Mouse (Mus musculus): ENCODE results near the gene Mfsd6.

Gene Mfsd6

DNA sequence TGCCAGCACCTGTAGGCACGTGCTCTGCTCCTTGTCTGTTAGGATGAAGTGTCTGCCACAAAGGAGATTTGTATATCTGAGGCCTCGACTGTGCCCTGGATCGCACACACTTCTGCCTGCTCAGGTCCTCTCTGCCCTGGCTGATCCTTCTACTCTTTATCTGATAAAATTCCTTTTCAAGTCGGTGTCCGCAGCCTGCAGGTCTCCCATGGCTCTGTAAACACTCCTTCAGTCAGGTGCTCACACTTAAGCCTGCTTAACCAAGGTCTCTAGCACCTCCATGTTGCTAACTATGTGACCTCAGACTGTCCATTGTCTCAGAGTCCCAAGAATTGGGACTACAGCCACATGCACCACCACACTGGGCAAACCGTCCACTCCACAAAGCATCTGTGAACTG, 87.0 kb downstream of the Mfsd6 start:
- no peak for DNase-seq (ENCODE audit: low read depth, low spot score)

DNA sequence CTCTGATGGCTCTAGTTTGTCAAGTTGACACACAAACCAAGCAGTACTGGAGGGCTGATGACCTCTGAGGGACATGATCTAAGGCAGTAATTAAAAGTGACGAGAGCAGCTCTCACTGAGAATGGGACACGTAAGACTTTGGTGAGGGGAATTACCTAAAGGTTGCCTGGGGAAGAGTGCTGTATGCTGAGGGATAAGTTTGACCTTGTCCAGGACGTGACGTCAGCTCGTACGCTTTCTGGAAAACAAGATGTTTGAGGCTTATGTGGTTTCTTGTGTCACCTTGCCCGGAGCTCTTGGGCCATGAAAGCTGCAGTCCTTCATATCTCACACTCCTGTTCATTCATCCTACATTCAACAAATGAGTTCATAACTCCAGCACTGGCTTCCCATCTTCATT, 88.2 kb downstream of the Mfsd6 start:
- DNase-seq (ENCODE audit: low read depth, low spot score) = no peak

DNA sequence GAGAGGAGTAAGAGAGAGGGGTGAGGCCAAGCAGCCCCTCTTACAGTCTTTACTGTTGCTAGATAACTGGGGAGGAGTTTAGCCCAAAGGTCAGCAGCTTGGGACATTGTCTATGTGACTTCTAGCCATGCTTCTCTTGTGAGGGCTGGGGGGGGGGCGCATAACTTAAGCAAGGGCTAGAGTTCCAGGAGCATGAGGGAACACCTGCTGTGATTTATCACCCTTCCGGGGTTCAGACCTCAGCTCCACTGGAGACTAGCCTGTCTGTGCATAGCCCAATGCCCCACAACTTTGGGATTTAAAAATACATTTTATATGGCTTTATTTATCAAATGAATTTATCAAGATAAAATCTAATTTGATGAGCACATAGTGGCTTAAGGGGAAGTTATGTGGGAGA, 89.2 kb downstream of the Mfsd6 start:
- no peak for DNase-seq (ENCODE audit: low read depth, low spot score)

DNA sequence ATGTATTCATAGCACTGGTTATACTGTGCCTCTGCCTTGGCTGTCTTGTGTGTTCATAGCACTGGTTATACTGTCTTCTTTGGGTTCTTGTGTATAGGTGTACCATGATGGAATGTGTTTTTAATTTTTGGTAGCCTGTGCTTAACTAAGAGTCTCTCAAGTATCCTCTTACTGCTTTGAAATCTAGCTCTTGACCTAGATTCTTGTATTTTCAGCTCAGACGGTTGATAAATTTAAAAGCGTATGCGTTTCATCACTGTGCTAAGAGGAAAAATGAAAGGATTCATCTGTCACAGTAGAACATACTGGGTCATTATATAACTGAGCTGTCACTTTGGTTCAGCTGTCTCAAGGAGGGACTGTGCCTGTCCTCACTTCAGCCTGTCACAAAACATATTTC, 91.3 kb downstream of the Mfsd6 start:
- no peak for DNase-seq (ENCODE audit: low read depth, low spot score)

DNA sequence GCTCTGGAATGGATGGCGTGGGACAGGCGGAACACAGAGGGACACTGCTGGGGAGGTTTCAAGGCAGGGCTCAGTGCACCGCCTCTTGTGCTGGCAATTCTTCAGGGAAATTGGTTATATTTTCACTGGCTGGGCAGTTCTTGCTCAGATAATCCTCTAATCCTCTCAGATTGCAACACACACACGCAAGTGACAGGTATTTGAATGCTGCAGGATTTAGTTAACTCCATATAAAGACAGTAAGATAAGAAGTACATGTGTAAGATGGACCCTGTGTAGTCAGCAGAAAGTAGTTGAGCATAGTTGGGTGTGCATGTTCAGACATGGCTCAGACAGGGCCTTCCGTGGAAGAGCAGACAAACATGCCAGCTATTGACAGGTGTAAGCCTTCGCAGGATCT, 93.0 kb downstream of the Mfsd6 start:
- no peak for DNase-seq (ENCODE audit: low read depth, low spot score)

DNA sequence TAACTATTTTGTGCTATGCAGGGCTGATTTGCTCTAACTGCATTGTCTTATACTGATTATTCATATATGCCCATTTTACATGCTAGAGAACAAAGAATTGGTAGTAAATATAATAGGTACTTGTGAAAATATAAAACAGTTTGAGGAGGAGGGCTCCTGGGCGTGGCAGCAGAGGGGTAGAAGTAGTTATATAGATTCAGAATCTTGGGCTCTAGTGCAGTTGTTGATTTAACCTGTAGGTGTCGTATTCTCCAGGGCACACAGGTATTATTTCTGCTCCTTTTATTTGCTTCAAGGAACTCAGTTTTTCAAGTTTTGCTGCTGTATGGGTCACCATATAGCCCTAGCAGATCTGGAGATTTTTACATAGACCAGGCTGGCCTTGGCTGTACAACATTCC, 95.7 kb downstream of the Mfsd6 start:
- DNase-seq (ENCODE audit: low read depth, low spot score) = no peak

DNA sequence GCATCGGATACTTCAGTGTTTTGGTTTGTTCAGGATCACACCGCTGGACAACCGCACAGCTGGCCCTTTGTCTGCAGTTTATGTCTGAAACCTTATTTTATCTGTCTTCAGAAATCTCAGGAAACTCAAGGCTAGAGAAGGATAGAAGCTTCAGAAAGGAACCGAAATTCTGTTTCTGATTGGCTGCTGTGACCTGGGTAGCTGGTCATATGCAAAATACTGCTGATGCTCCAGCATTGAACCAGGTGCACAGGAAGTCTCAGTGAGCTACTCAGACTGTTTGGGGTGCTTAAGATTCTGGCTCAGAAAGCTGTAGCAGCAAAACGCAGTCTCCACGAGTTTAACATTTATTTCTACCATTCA, 96.3 kb downstream of the Mfsd6 start:
- peak; percentile 48 for DNase-seq (ENCODE audit: low read depth, low spot score)

DNA sequence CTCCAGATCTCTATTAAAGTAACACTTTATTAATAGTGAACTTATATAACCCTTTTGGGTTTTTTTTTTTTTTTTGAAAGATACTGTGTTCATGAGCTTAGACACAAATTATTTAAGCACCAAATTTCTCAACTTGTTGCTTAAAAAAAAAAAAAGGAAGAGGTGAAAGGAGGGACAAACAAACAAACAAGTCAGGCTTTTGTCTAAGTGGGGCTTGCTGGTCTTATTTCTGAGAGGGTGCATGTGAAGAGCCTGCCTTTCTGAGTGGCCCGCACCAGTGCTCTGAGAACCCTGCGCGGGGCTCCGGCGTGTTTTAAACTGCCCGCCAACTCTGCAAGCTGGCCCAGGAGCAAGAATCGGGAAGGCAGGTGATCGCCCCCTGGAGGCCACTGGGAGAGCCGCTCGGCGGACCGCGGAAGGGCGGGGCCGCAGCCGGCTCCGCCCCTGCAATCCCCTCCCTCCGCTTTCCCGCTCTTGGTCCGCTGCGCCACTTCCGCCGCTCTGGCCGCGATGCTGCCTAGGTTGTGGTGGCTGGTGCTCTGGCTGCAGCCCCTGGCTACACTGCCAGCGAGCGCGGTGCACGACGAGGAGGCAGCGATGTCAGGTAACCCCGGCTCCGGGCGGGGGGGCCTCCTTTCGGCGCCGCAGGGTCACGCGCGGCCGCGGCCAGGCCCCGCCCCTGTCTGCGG, 96.9 kb downstream of the Mfsd6 start, which contains the start of gene Nemp2:
Gene Nemp2 (plus strand): TSS at position 456 of the 689 bp plus-strand sequence.
- DNase-seq (ENCODE audit: low read depth, low spot score) = peak; percentile 72

DNA sequence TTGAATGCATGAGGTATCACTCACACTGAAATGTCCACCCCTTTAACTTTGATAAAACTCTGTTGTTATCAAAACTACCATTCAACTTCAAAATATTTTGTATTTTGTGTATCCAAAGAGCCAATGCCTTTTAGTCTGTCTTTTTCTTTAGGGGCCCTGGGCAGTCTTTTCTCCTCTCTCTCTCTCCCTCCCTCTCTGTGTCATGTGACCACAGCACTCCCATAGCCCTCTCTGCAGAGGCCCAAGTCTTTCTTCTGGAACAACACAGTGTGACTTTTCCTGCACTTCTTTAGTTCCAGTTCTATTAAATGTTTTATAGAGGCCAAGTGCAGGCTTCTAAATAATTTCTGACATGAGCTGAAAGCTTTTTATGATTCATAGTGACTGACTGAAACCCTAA, 106.8 kb downstream of the Mfsd6 start:
- DNase-seq (ENCODE audit: low read depth, low spot score) = no peak

DNA sequence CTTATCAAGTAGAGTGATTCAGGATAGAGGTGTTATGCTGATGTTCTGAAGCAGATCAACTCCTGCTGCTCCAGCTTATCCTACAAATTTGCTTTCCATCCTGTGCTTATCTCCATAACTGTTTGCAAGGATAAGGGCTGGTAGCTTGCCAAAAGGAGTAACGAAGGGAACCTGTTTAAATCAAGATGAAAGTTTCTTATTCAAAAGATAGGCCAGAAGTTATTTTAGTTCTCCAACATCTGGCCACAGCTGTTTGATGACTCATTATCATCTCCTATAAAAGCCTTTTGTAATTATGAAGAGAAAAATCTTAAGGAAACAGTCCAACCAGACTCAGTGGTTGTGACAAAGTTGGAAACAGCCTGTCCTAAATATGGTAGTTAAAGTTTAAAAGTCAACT, 109.0 kb downstream of the Mfsd6 start:
- no peak for DNase-seq (ENCODE audit: low read depth, low spot score)

DNA sequence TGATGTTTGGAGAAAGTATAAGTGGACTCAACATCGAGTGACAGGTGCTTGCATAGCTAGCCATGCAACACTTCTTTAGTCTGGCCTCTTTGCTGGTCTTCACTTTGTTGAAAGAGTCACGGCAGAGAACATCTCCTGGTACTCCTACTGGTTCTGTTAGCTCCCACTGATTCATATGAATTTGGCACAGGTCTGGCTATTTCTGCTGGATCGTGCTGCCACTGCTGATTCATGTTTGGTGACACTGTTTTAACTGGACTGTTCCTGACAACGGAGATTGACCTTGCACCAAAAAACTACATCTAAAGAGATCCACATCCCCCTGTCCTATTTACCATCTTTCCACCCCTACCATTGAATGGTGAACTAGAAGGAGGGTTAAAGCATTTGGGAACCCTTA, 118.8 kb downstream of the Mfsd6 start:
- no peak for DNase-seq (ENCODE audit: low read depth, low spot score)

DNA sequence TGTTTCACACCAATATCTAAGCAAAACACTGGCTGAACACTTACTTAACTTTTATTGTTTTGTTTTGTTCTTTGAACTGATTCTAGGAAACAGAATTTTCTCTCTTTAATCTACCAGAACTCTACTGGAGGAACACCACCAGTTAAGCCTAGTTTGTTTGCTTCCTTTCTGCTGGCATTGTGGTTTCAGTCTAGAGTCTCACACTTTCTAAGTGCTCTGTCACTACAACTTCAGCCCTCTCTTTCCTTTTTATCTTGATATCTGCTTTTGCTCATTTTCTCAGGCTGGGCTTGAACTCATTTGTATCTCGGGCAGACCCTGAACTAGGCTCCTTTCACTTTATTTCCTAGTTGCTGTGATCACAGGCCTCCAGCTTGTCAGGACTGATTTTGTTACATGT, 119.6 kb downstream of the Mfsd6 start:
- no peak for DNase-seq (ENCODE audit: low read depth, low spot score)

Measured in telencephalon, adult 2 months (tissue).